Mouse (Mus musculus) MEL (cell line): ENCODE results near the gene Bahcc1. TPM values are rescaled to one million over a fixed set of nuclear protein-coding genes. Genes with fewer than 3 reads are reported as not detected.

ENCODE experiments used
- DNase-seq: peaks from one replicate; pipeline ENCODE4 v3.0.0; 2011; ENCODE audit warnings: low read depth, low spot score
- H3K27ac ChIP-seq: 2 replicates; pipeline ENCODE4 v1.5.1; 2012; ENCODE audit warnings: low read depth, mild to moderate bottlenecking, control low read depth, low read length, moderate library complexity; ENCODE audit not compliant: control insufficient read depth
- H3K27me3 ChIP-seq, 2 experiments: fragments of 150-350 bp in 1 of 2; sonication (generic) in 1 of 2; 2 replicates each; pipeline ENCODE4 v1.6.1; 2012; ENCODE audit warnings: low read length in 2 of 2, mild to moderate bottlenecking in 2 of 2, improper control_type of control experiment in 1 of 2, moderate library complexity in 1 of 2; ENCODE audit not compliant: insufficient read depth in 2 of 2, control insufficient read depth in 1 of 2
- H3K36me3 ChIP-seq, 2 experiments: 2 replicates each; pipeline ENCODE4 v1.6.1; 2012 to 2014; ENCODE audit warnings: low read length in 2 of 2, improper control_type of control experiment in 1 of 2, inconsistent platforms in 1 of 2, mild to moderate bottlenecking in 1 of 2; ENCODE audit not compliant: insufficient read depth in 2 of 2, control insufficient read depth in 1 of 2
- H3K4me1 ChIP-seq, 2 experiments: fragments of 150-350 bp in 1 of 2; sonication (generic) in 1 of 2; 2 replicates each; pipeline ENCODE4 v1.6.1; 2012; ENCODE audit warnings: low read length in 2 of 2, improper control_type of control experiment in 1 of 2, mild to moderate bottlenecking in 1 of 2; ENCODE audit not compliant: insufficient read depth in 2 of 2, control insufficient read depth in 1 of 2
- H3K4me3 ChIP-seq, 2 experiments: fragments of 150-350 bp in 1 of 2; sonication (generic) in 1 of 2; 2 replicates each; pipeline ENCODE4 v1.5.1; 2012; ENCODE audit warnings: low read depth in 2 of 2, low read length in 2 of 2, mild to moderate bottlenecking in 2 of 2, moderate library complexity in 2 of 2, control low read depth in 1 of 2, improper control_type of control experiment in 1 of 2; ENCODE audit not compliant: control insufficient read depth in 1 of 2, insufficient read depth in 1 of 2
- H3K79me2 ChIP-seq: 2 replicates; pipeline ENCODE4 v1.6.1; 2012; ENCODE audit warnings: mild to moderate bottlenecking, low read length, moderate library complexity; ENCODE audit not compliant: control insufficient read depth, poor library complexity, insufficient read depth
- H3K9ac ChIP-seq: 2 replicates; pipeline ENCODE4 v1.6.1; 2012; ENCODE audit warnings: low read depth, mild to moderate bottlenecking, control low read depth, low read length, moderate library complexity; ENCODE audit not compliant: control insufficient read depth, poor library complexity, severe bottlenecking
- H3K9me3 ChIP-seq: fragments of 150-350 bp; sonication (generic); replicated peaks from 2 replicates; pipeline ENCODE4 v1.6.1; 2012; ENCODE audit warnings: mild to moderate bottlenecking, low read length, improper control_type of control experiment, moderate library complexity; ENCODE audit not compliant: insufficient read depth
- BHLHE40 ChIP-seq: IDR thresholded peaks from 2 replicates; pipeline ENCODE4 v1.6.1; 2012; ENCODE audit warnings: low read depth, mild to moderate bottlenecking, inconsistent platforms, low read length, improper control_type of control experiment, borderline replicate concordance
- CHD1 ChIP-seq: IDR thresholded peaks from 2 replicates; pipeline ENCODE4 v1.6.1; 2012; ENCODE audit warnings: low read depth, mild to moderate bottlenecking, inconsistent platforms, low read length, improper control_type of control experiment
- CHD2 ChIP-seq: IDR thresholded peaks from 2 replicates; pipeline ENCODE4 v1.6.1; 2011; ENCODE audit warnings: low read length, improper control_type of control experiment
- CTCF ChIP-seq, 3 experiments: IDR thresholded peaks in 2 of 3; conservative IDR thresholded peaks in 1 of 3; 2 replicates each; pipeline ENCODE4 v1.5.1; 2011 to 2012; ENCODE audit warnings: low read length in 3 of 3, low read depth in 2 of 3, mild to moderate bottlenecking in 2 of 3, improper control_type of control experiment in 1 of 3, inconsistent platforms in 1 of 3, mixed read lengths in 1 of 3, moderate library complexity in 1 of 3; ENCODE audit not compliant: control insufficient read depth in 1 of 3, insufficient read depth in 1 of 3, poor library complexity in 1 of 3, severe bottlenecking in 1 of 3
- E2F4 ChIP-seq: IDR thresholded peaks from 2 replicates; pipeline ENCODE4 v1.6.1; 2011; ENCODE audit warnings: low read depth, low read length, improper control_type of control experiment, borderline replicate concordance
- EP300 ChIP-seq, 2 experiments: IDR thresholded peaks; 2 replicates each; pipeline ENCODE4 v1.6.1; 2011; ENCODE audit warnings: improper control_type of control experiment in 2 of 2, low read length in 2 of 2, low read depth in 1 of 2, mild to moderate bottlenecking in 1 of 2
- ETS1 ChIP-seq: IDR thresholded peaks from 2 replicates; pipeline ENCODE4 v1.6.1; 2012; ENCODE audit warnings: low read depth, mild to moderate bottlenecking, inconsistent platforms, low read length, improper control_type of control experiment, moderate library complexity
- GABPA ChIP-seq: IDR thresholded peaks from 2 replicates; pipeline ENCODE4 v1.6.1; 2012; ENCODE audit warnings: low read depth, mild to moderate bottlenecking, inconsistent platforms, low read length, improper control_type of control experiment, moderate library complexity
- GATA1 ChIP-seq: IDR thresholded peaks from 2 replicates; pipeline ENCODE4 v1.6.1; 2011; ENCODE audit warnings: low read depth, low read length, improper control_type of control experiment
- HCFC1 ChIP-seq: IDR thresholded peaks from 2 replicates; pipeline ENCODE4 v1.6.1; 2012; ENCODE audit warnings: low read depth, mild to moderate bottlenecking, inconsistent platforms, low read length, improper control_type of control experiment, moderate library complexity
- KAT2A ChIP-seq: conservative IDR thresholded peaks from 2 replicates; pipeline ENCODE4 v1.6.1; 2012; ENCODE audit warnings: low read depth, low read length, improper control_type of control experiment, inconsistent platforms
- MAZ ChIP-seq: IDR thresholded peaks from 2 replicates; pipeline ENCODE4 v1.6.1; 2012; ENCODE audit warnings: low read depth, mild to moderate bottlenecking, inconsistent platforms, low read length, improper control_type of control experiment
- MXI1 ChIP-seq: IDR thresholded peaks from 2 replicates; pipeline ENCODE4 v1.6.1; 2011; ENCODE audit warnings: mild to moderate bottlenecking, low read depth, low read length, improper control_type of control experiment
- MYC ChIP-seq: IDR thresholded peaks from 2 replicates; pipeline ENCODE4 v1.6.1; 2011; ENCODE audit warnings: low read depth, mild to moderate bottlenecking, low read length, improper control_type of control experiment, moderate library complexity
- NRF1 ChIP-seq: IDR thresholded peaks from 2 replicates; pipeline ENCODE4 v1.6.1; 2014; ENCODE audit warnings: low read depth, mild to moderate bottlenecking, inconsistent platforms, low read length, improper control_type of control experiment, moderate library complexity; ENCODE audit not compliant: poor library complexity, insufficient read depth, severe bottlenecking
- POLR2AphosphoS2 ChIP-seq: IDR thresholded peaks from 2 replicates; pipeline ENCODE4 v1.6.1; 2011; ENCODE audit warnings: low read length, improper control_type of control experiment
- POLR2AphosphoS5 ChIP-seq: IDR thresholded peaks from 2 replicates; pipeline ENCODE4 v1.6.1; 2012; ENCODE audit warnings: low read depth, borderline replicate concordance, mild to moderate bottlenecking, inconsistent platforms, low read length, moderate library complexity, mixed read lengths
- RAD21 ChIP-seq: IDR thresholded peaks from 2 replicates; pipeline ENCODE4 v1.6.1; 2011; ENCODE audit warnings: mild to moderate bottlenecking, low read depth, low read length, improper control_type of control experiment
- SIN3A ChIP-seq: IDR thresholded peaks from 2 replicates; pipeline ENCODE4 v1.6.1; 2012; ENCODE audit warnings: low read length, improper control_type of control experiment, inconsistent platforms
- SMC3 ChIP-seq: IDR thresholded peaks from 2 replicates; pipeline ENCODE4 v1.6.1; 2011; ENCODE audit warnings: low read depth, low read length, improper control_type of control experiment
- TAL1 ChIP-seq: IDR thresholded peaks from 2 replicates; pipeline ENCODE4 v1.6.1; 2012; ENCODE audit warnings: mild to moderate bottlenecking, inconsistent platforms, low read length, moderate library complexity, mixed read lengths
- TBP ChIP-seq: IDR thresholded peaks from 2 replicates; pipeline ENCODE4 v1.8.0; 2011; ENCODE audit warnings: low read depth, low read length, improper control_type of control experiment
- TCF12 ChIP-seq: IDR thresholded peaks from 2 replicates; pipeline ENCODE4 v1.6.1; 2014; ENCODE audit warnings: low read depth, mild to moderate bottlenecking, inconsistent platforms, low read length, improper control_type of control experiment, moderate library complexity
- UBTF ChIP-seq: IDR thresholded peaks from 2 replicates; pipeline ENCODE4 v1.6.1; 2012; ENCODE audit warnings: low read depth, mild to moderate bottlenecking, inconsistent platforms, low read length, improper control_type of control experiment, moderate library complexity, borderline replicate concordance; ENCODE audit not compliant: insufficient read depth
- USF2 ChIP-seq, 2 experiments: IDR thresholded peaks; 2 replicates each; pipeline ENCODE4 v1.6.1; 2011 to 2012; ENCODE audit warnings: improper control_type of control experiment in 2 of 2, low read length in 2 of 2, borderline replicate concordance in 1 of 2, inconsistent platforms in 1 of 2, low read depth in 1 of 2, mild to moderate bottlenecking in 1 of 2; ENCODE audit not compliant: insufficient read depth in 1 of 2
- ZC3H11A ChIP-seq: IDR thresholded peaks from 2 replicates; pipeline ENCODE4 v1.6.1; 2012; ENCODE audit warnings: low read depth, mild to moderate bottlenecking, inconsistent platforms, low read length, improper control_type of control experiment
- ZKSCAN1 ChIP-seq: IDR thresholded peaks from 2 replicates; pipeline ENCODE4 v1.6.1; 2012; ENCODE audit warnings: low read depth, mild to moderate bottlenecking, inconsistent platforms, low read length, improper control_type of control experiment, moderate library complexity
- ZMIZ1 ChIP-seq: IDR thresholded peaks from 2 replicates; pipeline ENCODE4 v1.6.1; 2012; ENCODE audit warnings: low read depth, mild to moderate bottlenecking, inconsistent platforms, low read length, improper control_type of control experiment, moderate library complexity
- ZNF384 ChIP-seq: IDR thresholded peaks from 2 replicates; pipeline ENCODE4 v1.6.1; 2012; ENCODE audit warnings: low read depth, mild to moderate bottlenecking, inconsistent platforms, low read length, improper control_type of control experiment
- polyA plus RNA-seq, 2 experiments: library from polyadenylated mRNA; stranded (reverse) in 1 of 2; unstranded in 1 of 2; fragments of >175 nt in 1 of 2; fragments of >200 nt in 1 of 2; gene quantifications; 2 replicates each; pipeline versions ENCODE4 v1.2.1 to v1.2.4; 2012; ENCODE audit warnings: low replicate concordance in 2 of 2, low read depth in 1 of 2; ENCODE audit not compliant: insufficient read length in 2 of 2, insufficient read depth in 1 of 2, missing spikeins in 1 of 2
- total RNA-seq: library from RNA; depleted of rRNA; stranded (reverse); fragments of 300-350 nt; gene quantifications from 2 replicates; pipeline ENCODE4 v1.2.3, GENCODE M21; 2012

Bahcc1 gene
- total and polyA plus RNA-seq, 3 experiments = 0.04 to 0.26 TPM; not detected in 1

- Histone ChIP-seq H3K36me3 (no peaks in the 10 kb centered on the region), H3K4me3 (no peak overlapping the region), H3K79me2 (no peaks in the 10 kb centered on the region), H3K27ac (no peak overlapping the region), H3K4me1 (no peaks in the 10 kb centered on the region), H3K9ac (no peak overlapping the region), H3K9me3 (no peaks in the 10 kb centered on the region), H3K27me3 (peaks cover 0 to 7% of the 10 kb centered on the region in 2 experiments; a peak in 2 of 4 replicates)
- no peak for DNase-seq
- TF ChIP-seq TCF12 = no peak
- no peak for TF ChIP-seq TBP
- no peak for TF ChIP-seq ZKSCAN1
- no peak for TF ChIP-seq CHD1
- TF ChIP-seq USF2 (IDR thresholded peaks at IDR 0.05; ENCODE audit: borderline replicate concordance in 1 of 2, insufficient read depth in 1 of 2, low read depth in 1 of 2, low read length in 2 of 2) = no peak
- TF ChIP-seq ETS1 = no peak
- no peak for TF ChIP-seq UBTF
- TF ChIP-seq CTCF (IDR thresholded peaks at IDR 0.05 in 2 of 3, conservative IDR thresholded peaks at IDR 0.05 in 1 of 3; ENCODE audit: control insufficient read depth in 1 of 3, insufficient read depth in 1 of 3, low read depth in 2 of 3, low read length in 3 of 3, poor library complexity in 1 of 3, severe bottlenecking in 1 of 3) = no peak
- no peak for TF ChIP-seq ZMIZ1
- no peak for TF ChIP-seq EP300 (IDR thresholded peaks at IDR 0.05; ENCODE audit: low read depth in 1 of 2, low read length in 2 of 2)
- TF ChIP-seq SIN3A = no peak
- TF ChIP-seq HCFC1 = no peak
- TF ChIP-seq MAZ = no peak
- TF ChIP-seq POLR2AphosphoS5 = no peak
- TF ChIP-seq TAL1 = no peak
Measured at GRCm38 (mm10) chr11:120187236-120188101, 45.3 kb upstream of the Bahcc1 start.

DNA sequence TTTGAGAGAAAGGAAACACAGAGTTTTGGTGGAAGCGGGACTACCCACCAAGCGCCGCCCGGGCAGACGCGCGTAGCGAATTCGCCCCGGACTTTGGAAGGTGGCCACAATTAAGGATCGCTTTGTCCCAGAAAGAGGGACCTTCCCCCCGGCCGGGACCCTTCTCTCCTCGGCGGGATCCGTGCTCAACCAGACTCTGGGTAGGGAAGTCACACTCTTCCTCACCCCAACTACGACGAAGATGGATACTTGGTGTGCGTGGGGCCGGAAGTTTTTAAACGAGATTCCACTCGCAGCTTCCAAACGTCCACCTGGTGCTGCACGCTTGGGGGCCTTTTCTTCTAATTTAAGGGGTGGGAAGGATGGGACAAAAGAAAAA lies 44.7 kb upstream of the Bahcc1 start:
- Histone ChIP-seq H3K4me3 (no peak overlapping the region), H3K4me1 (no peaks in the 10 kb centered on the region), H3K9ac (no peak overlapping the region), H3K27me3 (peaks cover 2 to 7% of the 10 kb centered on the region in 2 experiments; a peak in 2 of 4 replicates), H3K27ac (no peak overlapping the region), H3K79me2 (no peaks in the 10 kb centered on the region), H3K36me3 (no peaks in the 10 kb centered on the region), H3K9me3 (no peaks in the 10 kb centered on the region)
- TF ChIP-seq UBTF (no peak), GATA1 (no peak), MXI1 (no peak), HCFC1 (no peak), ZKSCAN1 (no peak), ZNF384 (no peak), KAT2A (no peak), CHD2 (no peak), ZMIZ1 (no peak), MAZ (no peak), NRF1 (no peak), POLR2AphosphoS2 (no peak), RAD21 (no peak), BHLHE40 (no peak), E2F4 (no peak), GABPA (no peak), SMC3 (no peak), ZC3H11A (no peak), TBP (no peak), MYC (no peak)
- no peak for DNase-seq
